Mouse (Mus musculus) myocyte (in vitro differentiated cells): ENCODE results near the gene Tubb3. TPM values are rescaled to one million over a fixed set of nuclear protein-coding genes. Genes with fewer than 3 reads are reported as not detected.
"Not testable (repeated sequence)": the region's sequence is repeated elsewhere in the genome, so short reads cannot be mapped to it uniquely, and the experiment has no call there.

Experiments used
- H3K27me3 ChIP-seq: one replicate; pipeline ENCODE4 v1.6.1; 2011; ENCODE audit not compliant: control insufficient read depth, insufficient read depth, insufficient read length
- H3K36me3 ChIP-seq: one replicate; pipeline ENCODE4 v1.6.1; 2011; ENCODE audit not compliant: control insufficient read depth, insufficient read depth
- H3K4me2 ChIP-seq: one replicate; pipeline ENCODE4 v1.6.1; 2011; ENCODE audit warnings: low read depth, control low read depth
- H3K4me3 ChIP-seq: one replicate; pipeline ENCODE4 v1.5.1; 2011; ENCODE audit warnings: mild to moderate bottlenecking, control low read depth, moderate library complexity
- H3K79me2 ChIP-seq: one replicate; pipeline ENCODE4 v1.6.1; 2011; ENCODE audit not compliant: control insufficient read depth, insufficient read depth
- H3ac ChIP-seq: one replicate; pipeline ENCODE4 v1.6.1; 2011; ENCODE audit not compliant: control insufficient read depth, insufficient read length
- CEBPB ChIP-seq: IDR thresholded peaks from 2 replicates; pipeline ENCODE4 v1.6.1; 2011; ENCODE audit warnings: mild to moderate bottlenecking, moderate library complexity; ENCODE audit not compliant: poor library complexity, insufficient read depth, severe bottlenecking
- E2F4 ChIP-seq: IDR thresholded peaks from one replicate; pipeline ENCODE4 v1.6.1; 2011; ENCODE audit warnings: mild to moderate bottlenecking, control low read depth, moderate library complexity; ENCODE audit not compliant: insufficient read depth
- MAX ChIP-seq: IDR thresholded peaks from one replicate; pipeline ENCODE4 v1.6.1; 2011; ENCODE audit warnings: low read depth, mild to moderate bottlenecking, control low read depth
- MYOD1 ChIP-seq, 3 experiments: IDR thresholded peaks; one replicate each; pipeline ENCODE4 v1.6.1; 2011; ENCODE audit warnings: control low read depth in 2 of 3, low read depth in 2 of 3, mild to moderate bottlenecking in 2 of 3, moderate library complexity in 1 of 3; ENCODE audit not compliant: insufficient read length in 2 of 3, control insufficient read depth in 1 of 3
- MYOG ChIP-seq, 3 experiments: IDR thresholded peaks; one replicate each; pipeline ENCODE4 v1.6.1; 2011; ENCODE audit warnings: control low read depth in 2 of 3, low read depth in 2 of 3, mild to moderate bottlenecking in 2 of 3; ENCODE audit not compliant: insufficient read length in 2 of 3, control insufficient read depth in 1 of 3, insufficient read depth in 1 of 3
- POLR2A ChIP-seq: IDR thresholded peaks from one replicate; pipeline ENCODE4 v1.6.1; 2011; ENCODE audit warnings: low read depth, mild to moderate bottlenecking, control low read depth, moderate library complexity; ENCODE audit not compliant: insufficient read length
- POLR2AphosphoS2 ChIP-seq: IDR thresholded peaks from one replicate; pipeline ENCODE4 v1.6.1; 2011; ENCODE audit warnings: low read depth, control low read depth; ENCODE audit not compliant: insufficient read length
- REST ChIP-seq: IDR thresholded peaks from one replicate; pipeline ENCODE4 v1.6.1; 2011; ENCODE audit warnings: mild to moderate bottlenecking, control low read depth, moderate library complexity; ENCODE audit not compliant: insufficient read depth, insufficient read length
- SRF ChIP-seq: IDR thresholded peaks from one replicate; pipeline ENCODE4 v1.6.1; 2011; ENCODE audit warnings: low read depth; ENCODE audit not compliant: control insufficient read depth, insufficient read length
- TCF12 ChIP-seq: IDR thresholded peaks from one replicate; pipeline ENCODE4 v1.6.1; 2011; ENCODE audit warnings: mild to moderate bottlenecking, control low read depth; ENCODE audit not compliant: poor library complexity, insufficient read depth, severe bottlenecking
- TCF3 ChIP-seq: IDR thresholded peaks from one replicate; pipeline ENCODE4 v1.6.1; 2011; ENCODE audit warnings: low read depth, control low read depth; ENCODE audit not compliant: insufficient read length
- USF1 ChIP-seq: IDR thresholded peaks from one replicate; pipeline ENCODE4 v1.6.1; 2011; ENCODE audit warnings: low read depth, mild to moderate bottlenecking, control low read depth, moderate library complexity
- polyA plus RNA-seq: library from polyadenylated mRNA; unstranded; fragments of >200 nt; fragmentation: generic; extraction: Trizol; gene quantifications from one replicate; pipeline ENCODE4 v1.2.1, GENCODE M21; 2012; ENCODE audit warnings: missing spikeins

Tubb3 gene
- polyA plus RNA-seq, 1 experiment = 85.5 TPM

DNA sequence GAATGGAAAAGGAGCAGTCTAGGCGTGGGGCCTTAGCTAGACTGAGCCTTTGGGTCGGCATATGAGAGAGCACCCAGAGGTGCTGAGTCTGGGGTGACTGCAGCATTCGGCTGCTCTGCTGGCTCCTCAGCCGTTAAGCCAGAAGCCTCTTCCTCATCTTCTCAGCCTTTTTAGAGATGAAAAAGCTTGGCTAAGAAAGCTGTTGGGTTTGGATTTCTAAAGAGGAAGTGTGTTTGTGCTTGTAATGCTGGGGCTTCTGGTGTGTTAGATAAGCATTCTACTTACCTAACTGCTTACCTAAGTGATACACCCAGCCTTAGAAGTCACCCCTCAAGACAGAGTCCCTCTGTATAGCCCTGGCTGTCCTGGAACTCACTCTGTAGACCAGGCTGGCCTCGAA lies 39.6 kb downstream of the Tubb3 start:
- TF ChIP-seq TCF12 (no peak), TCF3 (no peak)
- Histone ChIP-seq H3K4me2 (no peak overlapping the region), H3K79me2 (no peaks in the 10 kb centered on the region), H3ac (no peak overlapping the region), H3K4me3 (no peak overlapping the region), H3K36me3 (peaks cover 6% of the 10 kb centered on the region), H3K27me3 (no peaks in the 10 kb centered on the region)

DNA sequence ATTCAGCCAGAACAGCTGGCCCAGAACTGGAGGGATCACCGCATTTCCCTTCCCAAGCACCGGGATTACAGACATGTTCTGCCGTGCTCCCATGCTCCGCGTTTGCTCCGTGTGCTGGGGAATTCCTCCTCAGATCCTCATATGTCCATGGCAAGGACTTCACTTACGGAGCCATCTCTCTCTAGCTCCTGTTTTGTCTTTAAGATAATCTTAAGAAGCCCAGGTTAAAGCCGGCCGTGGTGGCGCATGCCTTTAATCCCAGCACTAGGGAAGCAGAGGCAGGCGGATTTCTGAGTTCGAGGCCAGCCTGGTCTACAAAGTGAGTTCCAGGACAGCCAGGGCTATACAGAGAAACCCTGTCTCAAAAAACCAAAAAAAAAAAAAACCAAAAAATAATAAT lies 40.5 kb downstream of the Tubb3 start:
- not testable (repeated sequence) for H3K36me3 ChIP-seq, H3ac ChIP-seq, H3K79me2 ChIP-seq, H3K27me3 ChIP-seq, H3K4me3 ChIP-seq, H3K4me2 ChIP-seq

GRCm38 (mm10) chr8:123452149-123452548 lies 40.9 kb downstream of the Tubb3 start:
- Histone ChIP-seq H3K36me3 (peaks cover 6% of the 10 kb centered on the region), H3K4me3 (no peak overlapping the region), H3K27me3 (no peaks in the 10 kb centered on the region), H3ac (no peak overlapping the region), H3K79me2 (no peaks in the 10 kb centered on the region), H3K4me2 (no peak overlapping the region)
- TF ChIP-seq E2F4 (no peak), SRF (no peak), CEBPB (no peak)

GRCm38 (mm10) chr8:123453291-123453690 lies 42.1 kb downstream of the Tubb3 start:
- H3K4me2 ChIP-seq = no peak overlapping the region
- no peaks in the 10 kb centered on the region for H3K79me2 ChIP-seq
- peaks cover 6% of the 10 kb centered on the region for H3K36me3 ChIP-seq
- H3K27me3 ChIP-seq = no peaks in the 10 kb centered on the region
- no peak for TF ChIP-seq TCF3
- no peak for TF ChIP-seq MYOG (IDR thresholded peaks at IDR 0.05; ENCODE audit: control insufficient read depth in 1 of 3, insufficient read depth in 1 of 3, insufficient read length in 2 of 3, low read depth in 2 of 3)
- no peak for TF ChIP-seq POLR2A
- TF ChIP-seq MYOD1 (IDR thresholded peaks at IDR 0.05; ENCODE audit: control insufficient read depth in 1 of 3, insufficient read length in 2 of 3, low read depth in 2 of 3) = no peak
- TF ChIP-seq SRF = no peak
- no peak for TF ChIP-seq E2F4
- no peak for TF ChIP-seq POLR2AphosphoS2
- TF ChIP-seq TCF12 = no peak
- TF ChIP-seq CEBPB = no peak
- no peak for TF ChIP-seq USF1
- TF ChIP-seq MAX = no peak
- no peak for TF ChIP-seq REST
- H3ac ChIP-seq = no peak overlapping the region
- no peak overlapping the region for H3K4me3 ChIP-seq

GRCm38 (mm10) chr8:123453951-123454350 lies 42.7 kb downstream of the Tubb3 start:
- peaks cover 6% of the 10 kb centered on the region for H3K36me3 ChIP-seq
- no peak overlapping the region for H3ac ChIP-seq
- TF ChIP-seq MYOG (IDR thresholded peaks at IDR 0.05; ENCODE audit: control insufficient read depth in 1 of 3, insufficient read depth in 1 of 3, insufficient read length in 2 of 3, low read depth in 2 of 3) (no peak), MAX (no peak), POLR2AphosphoS2 (no peak), MYOD1 (IDR thresholded peaks at IDR 0.05; ENCODE audit: control insufficient read depth in 1 of 3, insufficient read length in 2 of 3, low read depth in 2 of 3) (no peak), TCF12 (no peak), E2F4 (no peak), TCF3 (no peak), SRF (no peak), USF1 (no peak), POLR2A (no peak), CEBPB (no peak), REST (no peak)
- no peaks in the 10 kb centered on the region for H3K79me2 ChIP-seq
- no peaks in the 10 kb centered on the region for H3K27me3 ChIP-seq
- no peak overlapping the region for H3K4me3 ChIP-seq
- H3K4me2 ChIP-seq = no peak overlapping the region

GRCm38 (mm10) chr8:123454559-123454958 lies 43.3 kb downstream of the Tubb3 start:
- Histone ChIP-seq H3K36me3 (peaks cover 6% of the 10 kb centered on the region), H3K4me2 (no peak overlapping the region), H3K4me3 (no peak overlapping the region), H3K79me2 (no peaks in the 10 kb centered on the region), H3ac (no peak overlapping the region), H3K27me3 (no peaks in the 10 kb centered on the region)
- no peak for TF ChIP-seq USF1
- no peak for TF ChIP-seq POLR2AphosphoS2
- TF ChIP-seq E2F4 = no peak
- TF ChIP-seq MYOG (IDR thresholded peaks at IDR 0.05; ENCODE audit: control insufficient read depth in 1 of 3, insufficient read depth in 1 of 3, insufficient read length in 2 of 3, low read depth in 2 of 3) = no peak
- TF ChIP-seq TCF3 = no peak
- TF ChIP-seq POLR2A = no peak
- no peak for TF ChIP-seq REST
- TF ChIP-seq TCF12 = no peak
- no peak for TF ChIP-seq SRF
- no peak for TF ChIP-seq MAX
- no peak for TF ChIP-seq MYOD1 (IDR thresholded peaks at IDR 0.05; ENCODE audit: control insufficient read depth in 1 of 3, insufficient read length in 2 of 3, low read depth in 2 of 3)
- TF ChIP-seq CEBPB = no peak
